Mouse (Mus musculus): ENCODE results near the gene Cbx8.

- TF ChIP-seq CTCF (IDR thresholded peaks at IDR 0.05; ENCODE audit: extremely low read depth, insufficient read length, insufficient replicate concordance, low read depth, low read length) (no peak), POLR2A (IDR thresholded peaks at IDR 0.05; ENCODE audit: low read depth, low read length) (no peak)
Measured at GRCm38 (mm10) chr11:119017506-119017905, 23.3 kb downstream of the Cbx8 start.

Data from small intestine, adult 2 months (tissue).